Mouse (Mus musculus): ENCODE data around the gene Osbpl11.

Gene Osbpl11

DNA sequence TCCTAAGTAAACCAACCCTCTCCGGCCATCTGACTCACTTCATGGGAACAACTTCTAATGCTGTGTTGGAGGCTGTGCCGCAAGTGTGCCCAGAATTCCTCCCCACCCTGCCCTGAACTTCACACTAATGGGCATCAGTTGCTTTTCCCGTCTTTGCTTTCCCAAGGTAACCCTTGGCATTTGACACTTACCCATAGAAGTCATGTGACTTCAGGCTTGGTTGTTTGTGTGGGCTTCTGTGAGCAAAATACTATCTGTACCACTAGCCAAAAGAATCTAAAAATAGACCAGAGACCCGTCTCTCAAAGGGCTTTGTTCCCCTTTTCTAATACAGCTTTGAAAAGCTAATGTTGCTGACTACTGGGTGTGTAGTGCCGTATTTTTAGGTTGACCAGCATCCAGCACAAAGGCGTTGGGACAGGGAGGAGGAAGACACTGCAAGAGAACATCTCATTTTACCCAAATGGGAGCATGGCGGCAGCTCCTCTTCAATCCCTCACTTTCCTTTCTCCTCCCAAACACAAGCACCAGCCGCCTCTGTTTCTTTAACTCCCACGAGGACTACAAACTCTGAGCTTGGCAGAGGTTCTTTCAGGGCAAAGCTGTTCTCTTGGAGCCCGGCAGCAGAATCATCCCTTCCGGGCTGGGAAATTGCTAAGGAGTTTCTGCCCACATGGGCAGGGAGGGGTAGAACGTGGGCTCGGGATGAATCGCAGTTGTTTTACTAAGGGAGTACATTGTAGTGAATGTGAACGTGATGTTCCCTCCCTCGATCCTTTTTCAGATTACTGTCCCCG is 6.4 kb upstream of the Osbpl11 start:
- WGBS = 16% methylated on average over 17 of the region's 17 CpGs

DNA sequence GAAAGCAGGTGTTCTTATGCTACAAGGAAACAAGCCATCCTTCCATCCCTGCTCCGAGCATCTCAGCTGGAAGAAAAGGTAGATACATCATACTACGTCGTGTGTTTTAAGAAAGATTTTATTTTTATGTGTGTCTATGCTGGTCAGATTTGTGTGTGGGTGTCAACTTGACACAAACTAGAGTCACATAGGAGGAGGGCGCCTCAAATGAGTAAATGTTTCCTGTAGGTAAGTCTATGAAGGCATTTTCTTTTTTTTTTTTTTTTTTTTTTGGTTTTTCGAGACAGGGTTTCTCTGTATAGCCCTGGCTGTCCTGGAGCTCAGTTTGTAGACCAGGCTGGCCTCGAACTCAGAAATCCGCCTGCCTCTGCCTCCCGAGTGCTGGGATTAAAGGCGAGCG is 5.6 kb upstream of the Osbpl11 start:
- 75% methylated on average over 10 of the region's 10 CpGs for WGBS

- WGBS = 71% methylated on average over 3 of the region's 3 CpGs
Measured at GRCm38 (mm10) chr16:33179911-33180310, 5.0 kb upstream of the Osbpl11 start.

GRCm38 (mm10) chr16:33180793-33181192 is 4.1 kb upstream of the Osbpl11 start:
- 72% methylated on average over 3 of the region's 3 CpGs for WGBS

DNA sequence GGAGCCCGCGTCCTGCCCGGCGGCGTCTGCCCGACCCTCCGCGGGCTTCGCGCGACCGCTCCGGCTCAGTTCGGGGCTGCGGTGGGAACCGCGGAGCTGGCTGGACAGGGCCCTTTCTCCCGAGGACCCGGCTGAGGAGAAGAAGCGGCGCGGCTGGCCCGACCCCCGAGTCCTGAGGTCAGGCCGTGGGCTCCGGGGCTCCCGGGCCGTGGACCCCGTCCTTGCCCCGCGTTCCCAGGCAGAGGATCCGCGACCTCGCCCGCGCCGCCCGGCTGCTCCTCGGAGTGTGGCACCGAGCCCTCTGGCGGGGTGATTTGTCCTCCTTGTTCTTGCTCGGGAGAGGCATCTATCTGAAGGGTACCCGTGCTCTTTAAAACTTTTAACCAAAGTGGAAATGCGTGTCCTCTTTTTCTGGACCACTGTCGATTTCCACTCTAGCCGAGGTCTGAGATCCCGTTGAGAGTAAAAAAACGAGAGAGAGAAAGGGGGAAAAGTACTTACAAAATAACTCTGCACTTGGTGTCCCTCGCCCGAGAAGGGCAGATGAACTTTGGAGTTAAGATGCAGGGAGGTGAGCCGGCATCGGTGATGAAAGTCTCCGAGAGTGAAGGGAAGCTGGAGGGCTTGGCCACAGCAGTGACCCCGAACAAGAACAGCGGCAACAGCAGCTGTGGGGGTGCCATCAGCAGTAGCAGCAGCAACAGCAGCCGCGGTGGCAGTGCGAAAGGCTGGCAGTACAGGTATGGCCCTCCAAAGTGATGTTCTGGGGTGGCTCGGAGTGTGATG is 583 bp downstream of the Osbpl11 start:
- WGBS = under 1% methylated on average over 59 of the region's 59 CpGs

DNA sequence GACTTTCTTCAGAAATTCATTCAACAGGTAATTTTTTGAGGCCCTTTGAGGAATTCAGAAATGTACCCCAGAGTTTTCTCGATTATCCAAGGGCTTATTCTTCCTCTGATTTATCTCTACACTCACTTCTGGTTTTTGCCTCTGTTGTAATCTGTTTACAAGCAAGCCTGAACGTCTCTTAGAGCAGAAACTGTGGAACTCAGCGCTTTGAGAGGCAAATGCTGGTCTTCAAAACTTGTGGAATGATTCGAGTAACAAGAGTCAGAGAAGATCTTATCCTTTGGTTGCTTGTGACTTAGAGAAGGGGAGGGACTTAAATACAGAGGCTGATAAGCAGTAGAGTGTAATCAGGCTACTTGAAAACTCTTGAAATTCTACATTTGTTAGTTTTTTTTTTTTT is 1.3 kb downstream of the Osbpl11 start:
- 13% methylated on average over 4 of the region's 4 CpGs for WGBS

- 60% methylated on average over 3 of the region's 3 CpGs for whole genome bisulfite sequencing
Measured at GRCm38 (mm10) chr16:33188076-33188475, 3.2 kb downstream of the Osbpl11 start.

- 65% methylated on average over 2 of the region's 2 CpGs for WGBS
Measured at GRCm38 (mm10) chr16:33191671-33192091, 6.8 kb downstream of the Osbpl11 start.

- WGBS = 48% methylated on average over 2 of the region's 2 CpGs
Measured at GRCm38 (mm10) chr16:33192280-33192679, 7.4 kb downstream of the Osbpl11 start.

DNA sequence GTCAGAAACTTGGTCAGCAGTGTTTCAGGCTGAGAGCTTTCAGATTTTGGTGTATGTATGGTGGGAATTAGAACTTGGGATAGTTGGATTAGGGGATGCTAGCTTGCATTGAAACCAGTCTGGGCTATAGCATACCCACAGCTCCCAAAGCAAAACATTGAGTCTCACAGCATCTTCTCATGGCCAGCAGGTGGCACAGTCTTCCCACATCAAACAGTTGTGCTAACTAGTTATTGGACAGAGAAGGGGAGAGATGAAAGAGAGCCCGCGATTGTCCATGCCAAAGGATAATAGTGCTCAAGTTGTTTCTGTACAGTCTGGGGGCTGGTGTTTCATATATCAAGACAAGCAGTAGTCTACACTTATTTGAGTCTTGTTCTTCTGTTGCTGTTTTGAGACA is 8.8 kb downstream of the Osbpl11 start:
- 13% methylated on average over 2 of the region's 2 CpGs for WGBS

GRCm38 (mm10) chr16:33195686-33196313 is 10.9 kb downstream of the Osbpl11 start:
- 50% methylated on average over 4 of the region's 5 CpGs for WGBS

GRCm38 (mm10) chr16:33196578-33196977 is 11.7 kb downstream of the Osbpl11 start:
- 97% methylated on average over 6 of the region's 6 CpGs for WGBS

GRCm38 (mm10) chr16:33200589-33200988 is 15.7 kb downstream of the Osbpl11 start:
- 85% methylated on average over 8 of the region's 8 CpGs for WGBS

DNA sequence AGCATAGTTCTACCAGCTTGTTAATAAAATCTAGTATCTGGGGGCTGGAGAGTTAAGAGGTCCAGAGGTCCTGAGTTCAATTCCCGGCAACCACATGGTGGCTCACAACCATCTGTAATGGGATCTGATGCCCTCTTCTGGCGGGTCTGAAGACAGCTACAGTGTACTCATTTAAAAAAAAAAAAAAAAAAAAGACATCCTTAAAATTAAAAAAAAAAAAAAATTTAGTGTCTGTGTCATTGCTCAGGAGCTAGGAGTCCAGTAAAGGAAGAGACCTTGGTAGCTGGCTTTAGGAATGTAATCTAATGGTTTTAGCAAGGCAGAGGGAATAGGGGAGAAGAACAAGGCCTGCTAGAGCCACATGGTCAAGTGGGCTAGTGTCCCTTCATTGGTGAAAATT is 25.9 kb downstream of the Osbpl11 start:
- 79% methylated on average over 2 of the region's 2 CpGs for WGBS

DNA sequence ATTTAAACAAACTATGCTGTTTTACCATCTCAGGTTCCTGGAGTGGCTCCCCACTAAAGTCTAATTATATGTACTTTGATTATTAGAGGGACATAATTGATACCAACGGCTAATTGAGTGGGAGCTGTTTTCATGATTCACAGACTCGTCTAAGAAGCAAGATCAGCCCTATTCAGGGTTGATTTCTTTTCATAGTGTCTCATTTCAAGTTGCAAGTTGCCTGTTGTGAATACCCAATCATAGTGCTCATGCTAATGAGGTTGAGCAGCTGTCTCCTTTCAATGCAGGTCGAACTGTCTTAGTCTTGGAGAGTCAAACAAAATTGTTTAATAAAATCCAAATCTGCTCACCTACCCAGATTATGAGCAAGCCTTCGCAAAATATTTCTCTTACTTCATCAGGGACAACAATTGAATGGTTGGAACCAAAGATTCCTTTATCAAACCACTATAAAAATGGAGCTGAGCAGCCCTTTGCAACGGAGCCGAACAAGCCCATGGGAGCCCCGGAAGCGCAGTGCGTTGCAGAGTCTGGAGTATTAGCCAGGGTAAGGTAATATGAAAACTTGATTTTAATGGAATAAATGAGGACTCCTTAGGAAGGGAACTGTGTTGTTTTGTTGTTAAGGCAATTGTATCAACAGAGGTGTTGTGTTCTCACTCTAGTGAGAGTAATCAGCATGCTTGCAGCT is 31.6 kb downstream of the Osbpl11 start:
- 63% methylated on average over 9 of the region's 9 CpGs for WGBS

- 47% methylated on average over 3 of the region's 3 CpGs for WGBS
Measured at GRCm38 (mm10) chr16:33217553-33218085, 32.7 kb downstream of the Osbpl11 start.

GRCm38 (mm10) chr16:33222482-33222881 is 37.6 kb downstream of the Osbpl11 start:
- WGBS = 90% methylated on average over 3 of the region's 3 CpGs

DNA sequence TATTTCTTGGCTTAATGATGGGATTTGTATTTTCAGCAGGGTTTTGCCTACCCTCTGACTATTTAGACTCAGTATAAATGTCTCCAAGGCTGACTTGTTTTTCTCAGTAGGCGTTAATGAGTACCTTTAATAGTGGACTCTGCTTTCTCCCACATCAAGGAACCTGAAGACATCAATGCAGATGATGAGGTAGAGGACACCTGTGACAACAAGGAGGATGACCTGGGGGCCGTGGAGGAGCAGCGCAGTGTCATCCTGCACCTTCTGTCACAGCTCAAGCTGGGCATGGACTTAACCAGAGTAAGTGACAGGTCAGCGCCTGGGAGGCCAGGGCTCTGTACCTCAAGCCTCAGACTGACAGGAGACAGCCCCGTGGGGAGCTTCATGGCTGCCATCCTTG is 39.5 kb downstream of the Osbpl11 start:
- 95% methylated on average over 5 of the region's 5 CpGs for WGBS

- WGBS = 84% methylated on average over 12 of the region's 12 CpGs
Measured at GRCm38 (mm10) chr16:33234128-33234527, 49.3 kb downstream of the Osbpl11 start.

- WGBS = 65% methylated on average over 6 of the region's 6 CpGs
Measured at GRCm38 (mm10) chr16:33236151-33236550, 51.3 kb downstream of the Osbpl11 start.

DNA sequence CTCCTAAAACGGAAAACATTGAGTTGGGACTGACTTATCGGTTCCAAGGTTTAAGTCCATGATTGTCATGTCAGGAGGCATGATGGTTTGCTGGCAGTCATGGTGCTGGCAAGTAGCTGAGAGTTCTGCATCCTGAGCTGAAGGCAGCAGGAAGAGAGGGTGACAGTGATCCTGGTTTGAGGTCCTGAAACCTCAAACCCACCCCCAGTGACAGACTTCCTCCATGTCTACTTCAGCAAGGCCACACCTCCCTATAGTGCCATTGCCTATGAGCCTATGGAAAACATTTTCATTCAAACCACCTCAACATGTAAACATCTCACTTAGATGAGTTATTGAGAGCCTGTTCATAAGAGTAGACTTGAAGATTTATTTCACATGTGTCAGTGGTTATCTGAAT is 54.4 kb downstream of the Osbpl11 start:
- WGBS = 90% methylated on average over 2 of the region's 2 CpGs

GRCm38 (mm10) chr16:33242046-33242445 is 57.2 kb downstream of the Osbpl11 start:
- 61% methylated on average over 6 of the region's 6 CpGs for whole genome bisulfite sequencing

Measured in cerebral cortex, adult 2 months (tissue).